Mouse (Mus musculus) layer of hippocampus, adult 2 months (tissue): Measurements from ENCODE around the gene BC067074. TPM values are rescaled to one million over a fixed set of nuclear protein-coding genes. Genes with fewer than 3 reads are reported as not detected.
A peak's percentile ranks its signal among the peaks of the same experiment; 100 is the strongest.
"Not testable (repeated sequence)": the region's sequence is repeated elsewhere in the genome, so short reads cannot be mapped to it uniquely, and the experiment has no call there.

Experiments used
- DNase-seq, 2 experiments: peaks; one replicate each; pipeline ENCODE4 v3.0.0; 2022; ENCODE audit warnings: low spot score in 2 of 2
- H3K27ac ChIP-seq: fragments of 200-600 bp; 2 replicates; pipeline ENCODE4 v1.8.1; 2022
- H3K4me3 ChIP-seq: fragments of 200-600 bp; 2 replicates; pipeline ENCODE4 v1.8.1; 2022; ENCODE audit warnings: mild to moderate bottlenecking
- CTCF ChIP-seq: fragments of 200-600 bp; conservative IDR thresholded peaks from 2 replicates; pipeline ENCODE4 v1.8.1; 2022; ENCODE audit warnings: antibody characterized with exemption, mild to moderate bottlenecking, moderate library complexity
- long read RNA-seq, 2 experiments: library from polyadenylated mRNA; stranded (forward); transcript quantifications; one replicate each; pipeline ENCODE4 v2.0.0; 2021; ENCODE audit warnings: borderline mapping rate in 2 of 2
- total RNA-seq, 2 experiments: library from RNA; stranded (reverse); gene quantifications; 2 replicates each; pipeline ENCODE4 v1.2.3; 2021

Gene BC067074
- 1 to 10 TPM in 1 of 2 experiments, under 1 TPM in 1; 0.86 to 1.6 TPM for total RNA-seq
- long read RNA-seq, experiment 1 = 0 reads
- long read RNA-seq, experiment 2, partial matches to known transcripts = 0 of 1 reads
- long read RNA-seq, experiment 2, other reads (novel, unspliced or antisense) = 1 of 1 reads

- no peak for DNase-seq
- H3K4me3 ChIP-seq = peak within 1 kb of the TSS; percentile 53
Observed at GRCm38 (mm10) chr13:113292975-113293706, at the start of gene BC067074. BC067074 (plus strand) TSS chr13:113293159.

DNA sequence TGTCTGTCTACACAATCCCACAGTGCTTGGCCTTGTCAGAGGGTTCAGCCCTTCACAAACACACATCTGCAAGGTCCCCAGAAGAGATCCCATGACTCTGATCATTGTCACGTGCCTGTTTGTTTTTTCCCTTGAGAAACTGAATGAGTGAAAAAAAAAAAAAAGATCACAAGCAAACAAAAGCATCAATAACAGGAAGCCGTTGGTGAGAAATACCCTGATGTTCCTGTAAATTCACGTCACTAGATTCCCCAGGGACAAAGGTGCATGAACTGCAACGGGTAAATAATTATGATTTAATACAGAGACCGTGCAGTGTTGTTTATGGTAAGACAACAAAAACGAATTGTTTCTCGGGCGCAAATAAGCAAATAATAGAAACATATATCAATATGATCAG lies 47.9 kb upstream of the BC067074 start:
- Histone ChIP-seq H3K27ac (no peak overlapping the region), H3K4me3 (no peak overlapping the region)
- no peak for TF ChIP-seq CTCF
- no peak for DNase-seq

More at GRCm38 (mm10) chr13:113292975-113293706, at the start of gene BC067074:
- H3K27ac ChIP-seq = no peak within 1 kb of the TSS
- no peak for TF ChIP-seq CTCF

DNA sequence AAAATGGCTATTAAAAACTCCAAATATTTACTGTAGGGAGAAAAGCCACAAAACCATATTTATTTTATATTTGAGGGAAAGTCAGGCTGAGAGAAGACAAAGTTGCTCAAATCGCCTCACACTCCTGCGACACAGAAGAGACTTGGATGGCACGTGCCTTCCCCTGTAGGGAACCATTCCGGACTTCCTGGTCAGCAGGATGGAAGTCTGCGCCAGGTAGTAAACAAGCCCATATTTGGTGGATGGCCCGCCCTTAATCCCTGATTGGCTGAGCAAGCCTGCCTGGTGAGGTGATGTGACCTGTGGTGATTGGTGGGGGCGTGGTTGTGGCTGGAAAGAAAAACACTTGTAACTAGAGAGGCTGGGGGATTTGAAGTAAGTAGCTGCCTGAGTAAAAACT lies 40.4 kb upstream of the BC067074 start:
- H3K4me3 ChIP-seq, H3K27ac ChIP-seq, DNase-seq: not testable (repeated sequence)

GRCm38 (mm10) chr13:113256766-113257165 lies 36.2 kb upstream of the BC067074 start:
- Histone ChIP-seq H3K27ac (peak overlapping the region; percentile 39; the same call in 1 of the 2 replicates), H3K4me3 (no peak overlapping the region)
- no peak for DNase-seq
- no peak for TF ChIP-seq CTCF

GRCm38 (mm10) chr13:113257190-113257589 lies 35.8 kb upstream of the BC067074 start:
- TF ChIP-seq CTCF = peak; percentile 62
- DNase-seq = no peak
- Histone ChIP-seq H3K4me3 (no peak overlapping the region), H3K27ac (no peak overlapping the region)

DNA sequence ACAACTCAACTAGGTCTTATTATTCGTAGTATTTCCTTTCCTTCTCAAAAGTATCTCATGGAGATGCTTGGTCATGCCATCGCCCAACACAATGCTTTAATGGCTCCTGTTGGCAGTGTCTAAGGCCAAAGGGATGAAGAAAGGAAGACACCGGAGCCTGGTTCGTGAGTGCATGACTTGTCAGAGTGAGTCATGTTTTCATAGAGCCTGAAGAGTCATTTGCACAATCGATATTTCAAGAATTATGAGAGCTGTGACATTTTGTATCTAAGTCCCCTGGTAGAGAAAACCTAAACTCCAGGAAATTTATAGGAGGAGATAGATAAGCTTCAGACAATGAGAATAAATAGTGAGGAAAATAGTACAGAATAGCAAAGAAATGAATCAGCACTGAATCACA lies 33.7 kb upstream of the BC067074 start:
- no peak for DNase-seq
- no peak for TF ChIP-seq CTCF
- H3K4me3 ChIP-seq = no peak overlapping the region
- H3K27ac ChIP-seq = no peak overlapping the region

DNA sequence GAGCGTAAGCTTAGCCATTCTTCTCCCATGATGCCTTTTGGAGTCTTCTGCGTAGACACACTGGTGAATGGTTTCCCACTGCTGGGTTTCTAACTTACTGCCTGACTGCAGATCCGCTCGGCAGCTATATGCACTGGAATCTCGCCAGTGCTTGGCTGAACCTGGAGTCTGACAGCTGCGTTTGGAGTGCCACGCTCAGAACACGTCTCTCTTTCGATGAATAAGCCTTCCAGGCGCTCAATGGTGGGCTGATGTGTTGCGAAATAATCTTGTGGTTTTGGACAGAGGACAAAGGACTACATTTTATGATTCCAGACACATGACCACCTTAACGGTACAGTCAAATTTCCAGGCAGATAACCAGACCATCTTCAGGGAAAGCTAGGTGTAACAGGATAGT lies 30.1 kb upstream of the BC067074 start:
- TF ChIP-seq CTCF = no peak
- H3K27ac ChIP-seq = no peak overlapping the region
- H3K4me3 ChIP-seq = no peak overlapping the region
- peak; percentile 33 to 38 for DNase-seq

DNA sequence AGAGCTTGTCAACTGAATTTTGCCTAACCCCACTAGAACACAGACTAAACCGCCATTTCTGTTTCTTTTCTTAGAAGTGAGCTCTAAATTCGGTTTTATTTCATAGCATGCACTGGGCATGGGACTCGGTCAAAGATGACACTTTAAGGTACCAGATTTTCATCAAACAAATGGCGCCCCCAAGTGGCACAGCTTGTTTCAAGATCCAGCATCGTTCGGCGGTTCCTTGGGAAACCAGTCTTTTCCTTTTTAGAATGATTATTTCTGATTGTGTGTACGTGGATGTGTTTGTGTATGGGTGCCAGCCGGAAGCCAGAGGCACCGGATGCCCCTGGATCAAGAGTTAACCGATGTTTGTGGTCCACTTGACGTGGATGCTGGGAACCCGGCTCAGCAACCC lies 27.7 kb upstream of the BC067074 start:
- DNase-seq = peak; percentile 13 to 51
- peak; percentile 77 for TF ChIP-seq CTCF
- Histone ChIP-seq H3K4me3 (no peak overlapping the region), H3K27ac (no peak overlapping the region)

DNA sequence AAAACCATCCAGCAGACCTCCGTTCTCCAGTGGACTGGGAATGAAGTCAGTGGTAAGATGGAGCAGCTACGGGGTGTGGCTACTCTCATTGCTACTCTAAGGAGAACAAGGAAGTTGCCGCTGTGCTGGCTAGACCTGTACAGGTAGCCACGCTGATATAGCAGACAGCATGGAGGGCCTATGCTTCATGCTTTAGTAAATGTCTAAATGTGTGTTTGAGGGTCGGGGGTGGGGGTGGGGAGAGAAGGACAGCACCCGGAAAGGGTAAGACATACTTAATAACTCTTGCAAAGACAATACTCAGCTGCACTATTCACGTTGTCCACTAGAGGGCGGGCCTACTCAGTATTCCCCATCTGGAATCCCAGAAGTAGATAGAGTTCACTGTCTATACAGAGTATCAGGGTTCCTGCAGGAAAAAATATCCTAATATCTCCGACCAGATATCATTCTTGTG lies 26.4 kb upstream of the BC067074 start:
- no peak overlapping the region for H3K27ac ChIP-seq
- H3K4me3 ChIP-seq = no peak overlapping the region
- peak; percentile 58 to 85 for DNase-seq
- peak; percentile 95 for TF ChIP-seq CTCF

DNA sequence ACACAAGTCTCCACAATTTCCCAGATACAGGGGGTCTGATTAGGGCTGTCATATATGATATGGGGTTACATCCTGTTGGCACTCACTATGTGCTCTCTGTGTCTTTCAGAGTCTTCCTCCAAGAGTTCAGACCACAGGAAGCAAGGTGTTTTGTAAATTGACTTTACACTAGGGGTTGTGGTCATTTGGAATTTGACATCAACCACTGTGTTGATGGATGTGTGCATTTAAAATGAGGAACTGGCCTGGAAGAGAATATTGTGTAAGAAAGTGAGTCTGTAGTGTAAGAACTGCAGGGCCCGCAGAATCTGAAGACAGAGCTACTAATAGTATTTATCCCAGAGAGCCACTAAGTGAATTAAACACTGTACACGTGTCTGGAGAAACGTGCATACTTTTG lies 25.8 kb upstream of the BC067074 start:
- H3K4me3 ChIP-seq = no peak overlapping the region
- H3K27ac ChIP-seq = no peak overlapping the region
- no peak for TF ChIP-seq CTCF
- no peak for DNase-seq

DNA sequence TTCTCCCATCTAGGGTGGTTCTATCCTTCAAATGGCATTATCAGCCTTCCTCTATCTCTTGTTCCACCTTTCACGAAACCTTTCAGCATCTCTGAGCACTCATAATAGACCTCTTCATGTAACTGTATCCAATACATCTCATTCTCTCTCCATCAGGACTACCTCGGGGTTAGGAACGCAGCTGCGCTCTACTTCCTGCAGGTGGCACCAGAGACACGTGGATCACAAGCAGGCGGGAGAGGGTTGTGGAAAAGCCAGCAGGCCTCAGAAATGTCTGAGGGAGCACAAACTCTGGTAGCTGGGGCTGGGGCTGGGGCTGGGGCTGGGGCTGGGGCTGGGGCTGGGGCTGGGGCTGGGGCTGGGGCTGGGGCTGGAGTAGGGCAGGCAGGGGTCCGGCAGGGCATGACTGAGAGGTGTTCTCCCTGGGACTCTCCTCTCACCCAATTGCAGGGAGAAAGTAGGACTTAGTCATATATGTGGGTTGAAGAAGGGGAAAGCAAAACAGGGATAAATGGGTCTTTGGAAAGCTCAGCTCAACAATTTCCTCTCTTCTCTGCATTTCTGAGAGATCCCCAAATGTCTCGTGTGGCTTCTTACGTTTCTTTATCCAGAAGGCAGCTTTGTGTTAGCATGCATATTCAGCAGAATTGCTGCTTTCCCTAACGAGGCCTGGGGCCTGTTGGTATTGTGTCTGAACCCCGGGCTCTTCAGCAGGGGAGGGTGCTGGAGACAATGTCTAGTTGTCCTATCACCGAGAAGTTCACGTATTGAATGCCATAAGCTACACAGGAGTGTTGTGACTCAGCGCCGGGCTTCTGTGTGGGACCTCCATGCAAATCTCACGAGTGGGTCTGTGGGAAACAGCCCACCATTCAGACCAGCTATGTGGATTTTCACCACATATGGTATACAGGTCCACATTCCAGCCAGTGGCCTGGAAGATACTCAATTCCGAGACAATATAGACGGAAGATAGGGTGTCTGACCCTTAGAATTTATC lies 22.9 kb upstream of the BC067074 start:
- Histone ChIP-seq H3K27ac (no peak overlapping the region), H3K4me3 (no peak overlapping the region)
- peak; percentile 83 for TF ChIP-seq CTCF
- DNase-seq = peak; percentile 78 to 87

DNA sequence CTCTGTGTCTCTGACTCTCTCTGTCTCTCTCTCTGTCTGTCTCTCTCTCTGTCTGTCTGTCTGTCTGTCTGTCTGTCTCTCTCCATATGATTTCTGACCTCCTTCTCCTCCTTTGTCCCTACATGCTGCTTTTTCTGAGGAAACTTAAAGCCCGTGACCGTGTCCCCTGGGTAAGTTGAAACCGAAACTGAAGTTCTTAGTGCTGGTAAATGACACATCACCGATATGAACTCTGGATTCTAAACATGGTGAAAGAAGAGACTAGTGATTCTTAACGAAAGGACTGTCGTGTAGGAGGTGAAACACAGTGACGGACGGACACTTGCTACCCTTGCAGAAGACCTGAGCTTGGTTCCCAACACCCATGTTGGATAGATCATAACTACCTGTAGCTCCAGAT lies 21.8 kb upstream of the BC067074 start:
- TF ChIP-seq CTCF = no peak
- Histone ChIP-seq H3K4me3 (no peak overlapping the region), H3K27ac (no peak overlapping the region)
- no peak for DNase-seq

DNA sequence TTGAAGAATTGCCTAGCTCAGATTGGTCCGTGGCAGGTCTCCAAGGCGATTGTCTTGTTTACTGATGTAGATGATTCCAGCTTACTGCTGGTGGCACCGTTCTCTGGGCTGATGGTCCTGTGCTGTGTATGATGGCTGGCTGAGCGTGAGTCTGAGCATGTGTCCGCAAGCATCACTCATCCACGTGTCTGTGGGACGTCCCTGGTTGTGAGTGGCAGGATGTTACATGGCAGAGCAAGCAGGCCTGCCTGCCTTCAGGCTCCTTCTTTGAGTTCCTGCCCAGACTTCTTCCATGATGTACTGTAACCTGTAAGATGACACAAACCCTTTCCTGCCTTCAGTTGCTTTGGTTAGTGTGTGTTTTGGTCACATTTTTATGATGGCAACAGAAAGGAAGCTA lies 5.8 kb upstream of the BC067074 start:
- H3K27ac ChIP-seq = no peak overlapping the region
- H3K4me3 ChIP-seq = no peak overlapping the region
- no peak for TF ChIP-seq CTCF
- DNase-seq = no peak
